Mouse (Mus musculus): Measurements from ENCODE around the gene Nsmf.

Gene Nsmf

DNA sequence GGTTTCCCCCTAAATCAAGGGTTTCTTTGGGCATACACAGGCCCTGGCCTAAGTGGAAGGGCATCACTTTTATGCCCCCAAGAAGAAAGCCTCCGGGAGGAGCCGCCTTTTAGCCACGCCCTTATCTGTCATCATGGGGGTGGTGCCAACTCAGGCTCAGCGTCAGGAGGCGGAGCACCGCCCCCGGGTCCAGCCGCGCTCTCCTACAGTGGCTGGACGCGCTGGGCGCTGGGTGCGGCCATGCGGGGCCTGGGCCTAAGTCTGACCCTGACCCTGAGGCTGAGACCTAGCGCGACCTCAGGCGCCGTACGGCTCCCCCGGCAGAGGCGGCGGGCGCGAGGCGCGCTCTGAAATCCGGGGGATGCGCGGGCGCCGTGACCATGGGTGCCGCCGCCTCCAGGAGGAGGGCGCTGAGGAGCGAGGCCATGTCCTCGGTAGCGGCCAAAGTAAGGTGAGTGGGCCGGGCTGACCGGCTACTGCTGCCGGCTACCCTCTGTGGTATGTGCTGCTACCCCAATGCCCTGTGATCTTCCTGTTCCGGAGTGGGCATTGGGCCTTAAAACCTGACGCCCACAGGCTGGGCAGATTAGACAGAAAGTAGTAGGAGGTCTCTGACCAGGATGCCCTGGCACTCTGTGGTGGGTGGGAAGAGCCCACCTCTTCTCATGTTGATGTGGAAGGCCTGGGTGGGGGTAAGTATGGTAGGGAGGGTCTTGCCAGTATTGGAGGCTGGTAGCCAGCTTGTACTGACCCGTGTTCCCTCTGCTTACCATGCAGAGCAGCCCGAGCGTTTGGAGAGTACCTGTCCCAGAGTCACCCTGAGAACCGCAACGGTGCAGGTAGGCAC lies at the start of gene Nsmf:
TSS of gene Nsmf (plus strand) at position 135 of the 847 bp plus-strand sequence.
- peak; percentile 64 for DNase-seq (ENCODE audit: low read depth, low spot score)

- no peak for DNase-seq (ENCODE audit: low read depth, low spot score)
These were observed 47.4 kb upstream of the Nsmf start for GRCm38 (mm10) chr2:25006767-25007166.

GRCm38 (mm10) chr2:25008250-25008649 lies 45.9 kb upstream of the Nsmf start:
- no peak for DNase-seq (ENCODE audit: low read depth, low spot score)

- no peak for DNase-seq (ENCODE audit: low read depth, low spot score)
These were observed 31.5 kb upstream of the Nsmf start for GRCm38 (mm10) chr2:25022678-25023077.

DNA sequence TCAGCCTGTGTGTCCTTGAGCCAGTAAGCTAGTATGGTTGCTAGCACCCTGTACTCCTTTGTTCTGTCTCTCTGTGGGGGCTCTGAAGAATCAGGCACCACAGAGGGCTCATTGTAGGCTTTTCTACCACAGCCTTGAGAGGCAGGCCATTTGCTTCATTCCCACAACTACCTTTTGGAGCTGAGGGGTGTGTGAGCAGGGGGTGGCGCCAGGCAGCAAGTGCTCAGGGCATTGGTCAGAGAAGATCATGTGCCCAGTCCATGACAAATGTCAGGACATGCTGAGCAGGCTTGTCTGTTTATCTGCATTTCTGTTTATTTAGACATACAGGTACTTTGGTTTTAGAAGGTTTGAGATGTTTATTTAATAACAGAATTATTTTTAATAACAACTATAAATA lies 29.0 kb upstream of the Nsmf start:
- DNase-seq (ENCODE audit: low read depth, low spot score): no peak

DNA sequence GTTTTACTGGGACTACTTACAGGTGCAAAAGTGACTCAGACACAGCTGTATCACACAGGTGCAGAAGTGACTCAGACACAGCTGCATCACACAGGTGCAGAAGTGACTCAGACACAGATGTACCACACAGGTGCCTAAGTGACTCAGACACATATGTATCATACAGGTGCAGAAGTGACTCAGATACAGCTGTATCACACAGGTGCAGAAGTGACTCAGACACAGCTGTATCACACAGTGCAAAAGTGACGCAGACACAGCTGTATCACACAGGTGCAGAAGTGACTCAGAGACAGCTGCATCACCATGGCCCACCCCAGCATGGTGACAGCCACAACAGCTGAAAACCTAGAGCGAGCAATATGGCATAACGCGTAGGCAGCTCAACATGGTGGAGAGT lies 19.2 kb upstream of the Nsmf start:
- no peak for DNase-seq (ENCODE audit: low read depth, low spot score)

DNA sequence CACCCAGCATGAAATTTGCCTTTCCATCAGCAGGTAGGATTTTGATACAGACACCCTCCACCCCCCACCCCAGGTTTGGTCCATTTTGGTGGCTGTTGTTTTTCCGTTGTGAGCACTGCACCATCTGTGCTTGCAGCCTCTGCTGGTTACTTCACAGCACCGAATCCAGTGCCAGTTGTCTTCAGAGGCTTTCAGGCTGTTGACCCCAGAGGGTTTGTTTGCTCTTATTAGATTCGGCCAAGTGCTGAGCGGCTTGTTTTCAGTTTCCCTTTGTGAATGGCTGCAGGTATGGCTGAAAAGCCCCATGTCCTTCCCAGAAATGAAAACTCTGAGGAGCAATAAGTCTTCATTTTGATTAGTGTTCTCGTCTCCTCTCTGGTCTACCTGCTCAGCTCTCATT lies 14.1 kb upstream of the Nsmf start:
- DNase-seq (ENCODE audit: low read depth, low spot score): no peak

DNA sequence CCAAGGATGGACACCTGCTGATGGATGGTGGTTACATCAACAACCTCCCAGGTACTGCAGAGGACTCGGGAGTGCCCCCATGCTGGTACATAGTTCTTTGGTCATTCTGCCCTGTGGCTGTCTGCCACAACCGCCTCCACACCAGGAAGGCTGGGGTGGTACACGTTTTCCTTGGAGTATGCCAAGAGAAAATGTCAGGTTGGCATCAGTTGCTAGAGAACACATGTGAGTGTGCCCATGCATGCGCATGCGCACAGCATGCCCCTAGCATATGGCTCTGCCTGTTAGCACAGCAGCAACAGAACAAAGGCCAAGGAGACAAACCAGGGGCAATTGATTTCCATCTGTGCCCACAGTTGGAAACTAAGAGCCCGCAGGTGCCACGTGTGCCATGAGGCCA lies 3.2 kb upstream of the Nsmf start:
- peak; percentile 65 for DNase-seq (ENCODE audit: low read depth, low spot score)

- DNase-seq (ENCODE audit: low read depth, low spot score): no peak
These were observed 2.7 kb upstream of the Nsmf start for GRCm38 (mm10) chr2:25051450-25051849.

GRCm38 (mm10) chr2:25053101-25053500 lies 1.1 kb upstream of the Nsmf start:
- DNase-seq (ENCODE audit: low read depth, low spot score): no peak

DNA sequence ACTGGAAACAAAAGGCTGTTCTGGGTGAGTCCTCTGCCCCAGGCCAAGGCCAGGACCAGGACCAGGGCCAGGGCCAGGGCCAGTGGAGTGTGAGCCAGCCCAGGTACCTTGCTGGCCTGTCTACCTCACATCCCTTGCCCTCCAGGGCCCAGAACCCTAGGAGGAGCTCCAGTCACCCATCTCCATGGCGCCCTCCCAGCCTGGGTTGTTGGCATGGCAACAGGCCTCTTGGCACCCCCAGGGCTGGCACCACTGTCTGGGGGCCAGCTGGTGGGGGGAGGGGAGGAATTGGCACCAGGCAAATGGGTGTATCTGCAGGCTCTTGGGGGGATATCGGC lies 882 bp downstream of the Nsmf start:
- DNase-seq (ENCODE audit: low read depth, low spot score): peak; percentile 28

GRCm38 (mm10) chr2:25055409-25056155 lies 1.4 kb downstream of the Nsmf start:
- DNase-seq (ENCODE audit: low read depth, low spot score): no peak

- DNase-seq (ENCODE audit: low read depth, low spot score): no peak
These were observed 4.8 kb downstream of the Nsmf start for GRCm38 (mm10) chr2:25058926-25059325.

- no peak for DNase-seq (ENCODE audit: low read depth, low spot score)
These were observed 9.4 kb downstream of the Nsmf start for GRCm38 (mm10) chr2:25063523-25063922.

DNA sequence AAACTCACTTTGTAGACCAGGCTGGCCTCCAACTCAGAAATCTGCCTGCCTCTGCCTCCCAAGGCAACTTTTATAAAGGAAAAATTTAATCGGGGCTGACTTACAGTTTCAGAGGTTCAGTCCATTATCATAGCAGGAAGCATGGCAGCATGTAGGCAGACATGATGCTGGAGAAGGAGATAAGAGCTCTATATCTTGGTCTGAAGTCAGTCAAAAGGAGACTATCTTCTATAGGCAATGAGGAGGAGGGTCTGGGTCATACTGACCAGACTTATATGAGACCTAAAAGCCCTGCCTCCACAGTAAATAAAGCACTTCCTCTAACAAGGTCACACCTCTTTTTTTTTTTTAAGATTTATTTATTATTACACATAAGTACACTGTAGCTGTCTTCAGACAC lies 10.1 kb downstream of the Nsmf start:
- DNase-seq (ENCODE audit: low read depth, low spot score): no peak

- DNase-seq (ENCODE audit: low read depth, low spot score): no peak
These were observed 11.4 kb downstream of the Nsmf start for GRCm38 (mm10) chr2:25065537-25065936.

- no peak for DNase-seq (ENCODE audit: low read depth, low spot score)
These were observed 12.4 kb downstream of the Nsmf start for GRCm38 (mm10) chr2:25066552-25066951.

GRCm38 (mm10) chr2:25069537-25069936 lies 15.4 kb downstream of the Nsmf start:
- DNase-seq (ENCODE audit: low read depth, low spot score): no peak

- no peak for DNase-seq (ENCODE audit: low read depth, low spot score)
These were observed 18.2 kb downstream of the Nsmf start for GRCm38 (mm10) chr2:25072398-25072797.

GRCm38 (mm10) chr2:25075506-25075905 lies 21.4 kb downstream of the Nsmf start:
- DNase-seq (ENCODE audit: low read depth, low spot score): no peak

- no peak for DNase-seq (ENCODE audit: low read depth, low spot score)
These were observed 24.8 kb downstream of the Nsmf start for GRCm38 (mm10) chr2:25078967-25079366.

DNA sequence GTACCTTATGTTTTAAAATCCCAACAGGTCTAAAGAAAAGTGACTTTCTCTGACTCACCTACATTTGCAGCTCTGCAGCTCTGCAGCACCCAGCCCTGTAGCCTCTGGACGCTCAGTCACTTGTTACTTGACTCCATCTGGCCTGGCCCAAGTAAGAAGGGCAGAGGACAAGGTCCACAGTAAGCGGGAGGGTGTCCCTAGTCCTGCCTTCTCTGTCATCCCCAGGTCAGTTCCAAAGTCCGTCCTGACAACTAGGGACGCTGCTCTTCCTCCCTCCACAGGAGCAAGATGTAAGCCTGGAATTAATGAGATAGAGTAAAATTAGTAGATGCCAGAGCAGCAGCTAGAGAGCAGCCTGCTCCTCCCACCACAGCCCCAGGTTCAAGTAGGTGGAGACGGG lies 25.9 kb downstream of the Nsmf start, which contains the start of gene Entpd8:
TSS of gene Entpd8 (plus strand) at position 229 of the 400 bp plus-strand sequence.
- no peak for DNase-seq (ENCODE audit: low read depth, low spot score)

GRCm38 (mm10) chr2:25083697-25084096 lies 29.5 kb downstream of the Nsmf start:
- DNase-seq (ENCODE audit: low read depth, low spot score): no peak
